Mouse (Mus musculus) layer of hippocampus, postnatal 36 days (tissue): Measurements from ENCODE around the gene Mgat5b. TPM values are rescaled to one million over a fixed set of nuclear protein-coding genes. Genes with fewer than 3 reads are reported as not detected.

ENCODE experiments used
- DNase-seq, 2 experiments: peaks; one replicate each; pipeline ENCODE4 v3.0.0; 2022
- total RNA-seq, 2 experiments: library from RNA; stranded (reverse); gene quantifications; 2 replicates each; pipeline ENCODE4 v1.2.3; 2021

Gene Mgat5b
- total RNA-seq, 2 experiments from 2014 or later = 44.9 to 51.7 TPM

DNA sequence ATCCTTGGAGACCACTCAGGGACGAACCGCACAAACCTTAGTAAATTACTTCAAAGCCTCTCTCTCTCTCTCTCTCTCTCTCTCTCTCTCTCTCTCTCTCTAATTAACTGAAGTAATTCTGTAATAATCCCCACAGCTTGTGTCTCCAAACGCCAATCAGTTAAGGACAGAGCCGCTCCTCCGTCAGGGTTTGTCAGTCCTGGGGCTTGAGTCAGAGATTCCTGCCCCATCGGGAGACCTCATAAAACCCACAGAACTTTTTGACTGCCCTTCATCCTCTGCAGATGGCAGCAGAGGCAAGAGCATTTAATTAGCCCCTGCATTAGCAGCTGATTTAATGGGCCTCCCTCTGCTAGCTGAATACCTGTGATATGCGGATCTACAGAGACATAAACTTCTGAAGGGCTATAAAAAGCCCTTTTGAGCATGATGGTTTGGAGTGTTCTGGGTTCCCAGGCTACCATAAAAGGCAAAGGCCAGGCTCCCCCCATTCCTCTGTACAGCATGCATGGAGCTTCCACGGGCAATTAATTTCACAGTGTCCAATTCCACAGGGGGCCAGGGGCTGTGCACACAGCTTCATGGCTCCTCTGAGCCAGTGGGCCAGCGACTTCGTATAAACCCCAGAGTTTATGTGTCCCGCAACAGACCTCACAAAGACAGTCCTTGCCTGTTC is 117.1 kb downstream of the Mgat5b start:
- no peak for DNase-seq

Other genes with a start within 250 kb of the Mgat5b start
- not detected for gene St6galnac1, start 143.4 kb upstream of the Mgat5b start, total RNA-seq
- 10 to 100 TPM; 22.3 to 22.6 TPM for gene Mxra7, start 90.8 kb upstream of the Mgat5b start, total RNA-seq
- gene Mettl23, start 75.6 kb upstream of the Mgat5b start, total RNA-seq = 10 to 100 TPM; 30.3 to 30.4 TPM
- 10 to 100 TPM; 35.0 to 44.9 TPM for gene Jmjd6, start 75.4 kb upstream of the Mgat5b start, total RNA-seq
- 10 to 100 TPM; 38.7 to 51.4 TPM for gene Mfsd11, start 66.4 kb upstream of the Mgat5b start, total RNA-seq
- 100 to 1,000 TPM; 170 to 180 TPM for gene Srsf2, start 65.8 kb upstream of the Mgat5b start, total RNA-seq
- gene Sec14l1, start 196.3 kb downstream of the Mgat5b start, total RNA-seq = 100 to 1,000 TPM; 227 to 241 TPM